Mouse (Mus musculus) heart, postnatal 10 days (tissue): Measurements from ENCODE around the gene Tspan18. TPM values are rescaled to one million over a fixed set of nuclear protein-coding genes. Genes with fewer than 3 reads are reported as not detected.

ENCODE experiments used
- DNase-seq, 2 experiments: peaks; one replicate each; pipeline ENCODE4 v3.0.0; 2021
- intact Hi-C: fragments of 180-260 bp; cut with DNase I; formaldehyde crosslinking; loops from one replicate; pipeline ENCODE4 v1.15.1; 2025
- total RNA-seq, 2 experiments: library from RNA; stranded (reverse); gene quantifications; 2 replicates each; pipeline ENCODE4 v1.2.3; 2021

The Tspan18 gene
- total RNA-seq, 2 experiments from 2014 or later, result 54.1 to 63.4 TPM

DNA sequence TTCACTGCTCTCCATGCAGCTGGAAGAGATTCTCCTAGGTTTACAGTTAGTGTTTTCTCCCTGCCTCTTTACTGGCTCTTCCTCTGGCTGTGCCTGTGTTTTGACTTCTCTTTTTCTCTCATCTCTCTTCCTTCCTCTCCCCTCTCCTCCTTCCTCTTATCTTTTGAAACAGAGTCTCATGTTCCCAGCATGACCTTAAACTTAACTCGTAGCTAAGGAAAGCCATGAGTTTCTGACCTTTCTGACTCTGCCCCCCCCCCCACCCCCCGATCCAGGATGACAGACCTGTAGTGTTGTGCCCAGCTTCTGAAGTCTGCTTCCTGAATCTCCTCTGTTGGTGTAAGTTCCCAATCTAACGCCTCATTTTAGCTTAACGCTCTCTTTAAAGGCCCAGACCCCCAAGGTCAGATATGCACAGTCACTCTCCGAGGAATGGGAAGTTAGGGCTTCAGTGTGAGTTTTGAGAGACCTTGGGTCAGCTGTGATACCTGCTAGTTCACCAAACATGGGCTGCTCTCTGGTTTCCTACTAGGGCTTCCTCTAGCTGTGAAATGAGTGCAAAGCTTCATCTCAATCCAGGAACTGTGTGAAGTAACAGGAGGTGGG lies 11.5 kb upstream of the Tspan18 start:
- intact Hi-C loops, result no loop called here
- no peak for DNase-seq

DNA sequence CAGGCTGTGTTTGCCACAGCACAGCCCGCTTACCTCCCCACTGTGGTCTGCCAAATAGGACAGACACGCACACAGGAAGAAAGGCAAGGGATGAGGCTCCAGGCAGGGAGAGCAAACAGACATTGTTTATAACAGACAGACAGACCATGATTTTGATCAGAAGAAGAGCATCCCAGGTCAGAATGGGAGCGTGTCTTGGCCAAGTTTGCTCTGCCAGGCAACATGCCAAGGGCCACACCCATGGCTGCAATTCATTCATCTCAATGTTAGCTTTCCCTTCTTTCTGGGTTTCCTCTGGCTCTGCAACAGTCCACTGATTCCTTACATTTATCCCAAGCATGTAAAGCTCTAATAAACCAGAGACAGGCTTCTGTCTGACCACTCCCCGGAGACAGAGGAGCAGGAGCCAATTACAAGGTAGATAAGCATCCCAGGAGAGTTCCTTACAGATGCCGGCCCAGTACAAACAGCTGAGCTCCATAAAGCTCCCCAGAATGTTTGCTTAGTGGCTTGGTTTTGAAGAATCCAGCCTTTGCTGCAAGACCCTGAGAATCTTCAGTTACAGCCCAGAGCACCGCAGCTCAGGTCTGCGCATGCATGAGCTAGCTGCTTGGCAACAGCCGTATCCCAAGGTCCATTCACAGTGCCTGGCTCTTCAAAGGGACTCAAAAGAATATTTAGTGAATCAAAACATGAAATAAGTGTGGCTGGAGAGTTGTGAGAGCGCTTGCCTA lies 5.2 kb upstream of the Tspan18 start:
- intact Hi-C loops, result no loop called here
- DNase-seq, result peak in 1 of 2 experiments; percentile 54

DNA sequence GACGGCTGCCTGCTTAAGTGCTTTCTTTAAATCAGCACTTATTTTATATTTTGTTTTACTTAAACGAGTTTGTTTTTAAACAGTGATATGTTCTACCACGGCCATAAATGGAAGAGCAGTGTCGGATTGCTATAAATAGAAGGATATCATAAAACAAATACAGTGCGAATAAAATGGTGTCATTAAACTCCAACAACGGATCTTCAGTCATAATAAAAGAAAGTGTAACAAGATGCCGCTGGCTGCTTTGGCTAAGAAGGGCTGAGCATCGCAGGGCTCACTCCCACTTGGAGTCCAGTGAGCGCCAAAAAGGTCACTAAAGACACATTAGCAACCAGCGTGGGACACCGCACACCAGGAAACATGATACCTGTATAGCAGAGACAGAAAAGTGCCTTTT lies 1.7 kb upstream of the Tspan18 start:
- DNase-seq, result no peak
- intact Hi-C loops, result loop anchor here (2.0 kb wide), 2 partner anchors 45 to 77 kb away; no protein-coding TSS in a partner anchor

DNA sequence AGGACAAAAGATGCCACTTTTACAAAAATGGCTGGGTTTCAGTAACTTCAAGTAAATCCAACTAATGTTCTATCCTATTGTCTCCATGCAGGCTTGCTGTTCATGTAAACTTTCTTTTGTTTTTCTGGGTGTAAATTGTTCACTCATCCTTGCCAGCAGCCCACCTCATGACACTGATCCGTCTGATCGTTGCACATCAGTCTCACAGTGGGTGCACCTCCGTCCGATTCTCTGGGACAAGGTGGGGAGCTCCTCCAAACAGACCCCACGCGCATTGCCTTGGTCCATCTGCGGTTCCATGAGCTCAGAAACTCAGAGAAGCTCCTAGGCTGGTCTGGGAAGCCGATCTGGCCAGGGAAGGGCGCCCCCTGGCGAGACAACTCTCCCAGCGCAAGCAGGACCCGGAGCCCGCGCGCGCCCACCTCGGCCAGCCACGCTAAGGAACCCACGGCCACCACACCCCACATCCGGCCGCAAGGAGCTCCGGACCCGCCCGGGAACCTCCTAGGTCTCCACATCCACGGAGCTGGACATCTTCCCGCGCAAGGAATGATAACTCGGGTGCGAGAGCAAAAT lies 976 bp downstream of the Tspan18 start:
- DNase-seq, result peak; percentile 94 to 95
- intact Hi-C loops, result loop anchor here (1.0 to 5.0 kb wide), 6 partner anchors 57 to 261 kb away; partner anchors contain the start of gene Cd82

DNA sequence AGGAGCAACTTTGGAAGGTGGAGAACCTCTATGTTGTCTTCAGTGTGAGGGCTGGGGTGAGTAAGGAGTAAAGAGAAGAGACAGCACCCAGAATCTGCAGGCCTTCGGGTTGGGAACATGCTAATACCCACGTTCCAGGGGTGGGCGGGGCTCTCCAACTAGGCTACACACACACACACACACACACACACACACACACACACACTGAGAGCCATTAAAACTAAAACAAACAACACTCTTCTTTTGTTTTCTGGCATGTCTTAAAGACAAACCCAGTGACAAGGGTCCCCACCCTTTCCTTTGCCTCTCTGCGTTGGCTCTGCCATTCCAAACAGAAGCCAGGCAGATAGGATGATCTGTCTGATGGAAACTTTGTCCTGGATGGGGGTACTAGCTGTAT lies 2.0 kb downstream of the Tspan18 start:
- intact Hi-C loops, result loop anchor here (2.0 to 5.0 kb wide), 5 partner anchors 55 to 260 kb away; partner anchors contain the start of gene Cd82
- peak in 1 of 2 experiments; percentile 45 for DNase-seq

DNA sequence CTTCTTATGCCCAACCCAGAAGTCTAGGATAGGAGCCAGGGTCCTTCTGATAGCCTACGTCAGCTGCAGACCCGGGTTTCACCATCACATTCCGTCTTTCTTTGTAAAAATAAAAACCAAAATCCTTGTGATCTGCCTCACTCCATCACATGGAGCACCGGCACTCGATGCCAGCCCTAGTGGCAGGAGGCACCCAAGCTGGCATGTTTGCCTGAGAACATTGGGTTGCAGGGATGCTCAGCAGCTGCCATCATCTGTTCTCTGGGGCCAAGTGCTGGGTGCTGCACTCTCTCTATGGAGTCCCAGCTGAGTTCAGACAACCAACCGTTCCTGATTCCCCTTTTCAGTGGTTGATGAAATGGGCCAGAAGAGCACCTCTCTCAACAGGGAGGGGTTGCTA lies 3.2 kb downstream of the Tspan18 start:
- intact Hi-C loops, result loop anchor here (5.0 kb wide), 2 partner anchors 131 to 259 kb away; partner anchors contain the start of gene Cd82
- no peak for DNase-seq

DNA sequence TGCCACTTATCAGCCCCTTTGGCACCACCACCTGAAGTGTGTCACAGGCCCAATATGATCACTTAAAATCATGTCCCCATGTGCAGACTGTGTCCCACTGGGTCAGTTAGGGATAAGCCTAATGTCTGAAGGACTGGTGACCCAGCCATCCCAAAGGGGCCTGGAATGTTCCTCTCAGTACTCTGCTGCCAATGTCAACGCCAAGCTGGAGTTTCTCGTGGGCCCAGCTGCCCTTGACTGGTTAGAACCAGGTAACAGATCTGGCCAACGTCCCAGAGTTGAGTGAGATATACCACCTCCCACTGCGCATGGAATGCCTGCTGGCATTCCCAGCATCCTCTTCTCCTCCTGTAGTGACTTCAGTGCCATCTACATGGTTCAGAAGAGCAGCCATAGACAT lies 5.2 kb downstream of the Tspan18 start:
- intact Hi-C loops, result no loop called here
- peak; percentile 82 to 86 for DNase-seq

DNA sequence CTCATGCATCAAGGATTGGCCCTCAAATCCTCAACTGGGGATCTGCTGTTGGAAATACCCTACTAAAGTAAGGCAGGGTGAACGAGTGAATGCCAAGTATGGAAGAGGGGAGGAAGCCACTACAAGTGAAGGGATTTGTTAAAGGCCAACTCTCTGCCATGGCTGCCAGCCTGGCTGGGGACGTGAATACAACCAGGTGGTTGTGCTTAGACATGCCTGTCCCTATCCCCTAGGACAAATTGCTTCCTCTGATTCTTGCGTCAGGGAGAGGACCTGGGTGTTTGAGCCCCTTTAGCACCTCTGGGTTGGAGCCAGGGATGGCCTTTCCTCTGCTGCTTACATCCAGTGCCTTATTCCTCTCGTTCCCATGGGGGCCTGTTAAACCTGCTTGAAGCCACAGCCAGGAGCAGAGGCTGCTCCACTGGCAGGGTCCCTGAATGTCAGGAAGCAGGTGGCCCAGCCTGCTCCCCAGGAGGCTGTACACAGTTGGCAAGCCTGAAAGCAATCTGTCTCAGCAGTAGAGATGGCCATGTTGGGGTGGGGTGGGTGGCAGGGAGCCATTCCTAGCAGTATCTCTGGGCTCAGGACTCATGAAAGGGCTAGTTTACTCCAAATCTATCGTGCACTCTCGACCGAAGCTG lies 6.3 kb downstream of the Tspan18 start:
- peak in 1 of 2 experiments; percentile 34 for DNase-seq

DNA sequence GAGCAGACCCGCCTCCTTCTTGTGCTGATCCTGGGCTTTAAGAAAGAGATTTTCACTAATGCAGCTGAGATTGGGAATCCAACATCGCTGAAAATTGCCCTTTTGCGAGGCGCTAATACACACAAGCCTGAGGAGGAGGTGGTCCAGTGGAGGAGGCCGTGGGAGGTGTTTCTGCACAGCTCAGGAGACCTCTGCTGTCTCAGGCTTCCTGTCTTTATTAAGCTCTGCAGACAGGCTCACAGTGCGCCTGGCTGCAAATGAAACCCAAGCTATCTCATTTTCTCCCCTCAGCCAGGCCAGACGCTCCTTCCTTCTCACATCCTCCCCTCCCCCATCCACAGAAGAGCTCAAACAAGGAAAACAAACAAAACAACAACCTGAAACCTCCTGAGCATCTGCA lies 9.6 kb downstream of the Tspan18 start:
- intact Hi-C loops, result no loop called here
- DNase-seq, result no peak

More for the DNA sequence above, 6.3 kb downstream of the Tspan18 start:
- intact Hi-C loops, result no loop called here

DNA sequence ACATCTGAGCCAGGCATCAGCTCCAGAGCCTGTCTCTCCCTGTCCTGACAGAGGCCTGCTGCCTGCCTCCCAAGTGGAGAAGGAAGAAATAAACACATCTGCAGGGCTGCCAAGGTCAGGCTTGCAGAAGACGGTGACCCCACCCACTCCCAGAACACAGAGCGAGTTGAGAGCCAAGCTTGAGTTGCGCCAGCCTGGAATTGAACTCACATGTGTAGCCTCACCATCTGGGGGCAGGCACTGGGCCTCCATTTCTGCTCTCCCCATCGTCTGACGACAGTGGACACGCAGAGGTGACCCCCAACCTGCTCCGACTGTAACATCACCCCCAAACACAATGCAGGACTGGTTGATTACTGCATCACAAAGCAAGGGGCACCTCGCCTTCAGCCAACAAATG lies 12.4 kb downstream of the Tspan18 start:
- intact Hi-C loops, result no loop called here
- peak; percentile 62 to 63 for DNase-seq

DNA sequence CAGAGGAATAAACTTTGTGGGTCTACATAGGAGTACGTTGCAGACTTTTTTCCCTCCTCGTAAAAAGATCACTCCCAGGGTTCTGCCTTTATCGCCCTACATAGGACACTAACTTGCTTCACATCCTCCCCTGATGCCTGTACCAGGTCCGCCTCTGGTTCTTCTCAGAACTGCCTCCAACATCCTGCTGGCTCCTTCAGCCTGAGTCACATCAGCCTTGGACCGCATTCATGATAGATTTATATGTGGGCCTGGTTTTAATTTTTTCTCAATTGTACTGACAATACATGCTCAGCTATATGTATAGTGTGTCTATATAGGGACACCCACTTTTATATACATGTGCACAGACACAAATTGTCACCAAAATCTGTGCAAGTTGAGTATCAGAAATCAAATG lies 14.0 kb downstream of the Tspan18 start:
- intact Hi-C loops, result no loop called here

DNA sequence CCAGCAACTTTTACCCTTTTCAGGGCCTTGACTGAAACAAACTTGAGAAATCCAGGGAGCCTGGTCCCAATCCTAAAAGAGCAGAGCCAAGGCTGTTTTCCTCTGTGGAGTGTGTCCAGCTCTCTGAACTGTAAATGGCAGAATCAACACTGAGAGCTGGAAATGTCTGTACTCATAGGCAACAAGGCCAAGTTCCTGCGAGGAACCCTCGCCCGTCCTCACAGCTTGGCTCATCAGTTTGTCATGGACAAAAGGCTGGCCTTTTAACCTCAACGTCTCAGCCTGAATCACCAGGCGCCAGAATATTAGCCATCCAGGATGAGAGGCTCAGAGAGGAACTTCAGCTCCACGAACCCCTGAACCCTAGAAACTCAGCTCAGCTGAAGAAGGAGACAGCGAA lies 14.7 kb downstream of the Tspan18 start:
- intact Hi-C loops, result no loop called here
- DNase-seq, result no peak

More for the DNA sequence above, 14.0 kb downstream of the Tspan18 start:
- no peak for DNase-seq

DNA sequence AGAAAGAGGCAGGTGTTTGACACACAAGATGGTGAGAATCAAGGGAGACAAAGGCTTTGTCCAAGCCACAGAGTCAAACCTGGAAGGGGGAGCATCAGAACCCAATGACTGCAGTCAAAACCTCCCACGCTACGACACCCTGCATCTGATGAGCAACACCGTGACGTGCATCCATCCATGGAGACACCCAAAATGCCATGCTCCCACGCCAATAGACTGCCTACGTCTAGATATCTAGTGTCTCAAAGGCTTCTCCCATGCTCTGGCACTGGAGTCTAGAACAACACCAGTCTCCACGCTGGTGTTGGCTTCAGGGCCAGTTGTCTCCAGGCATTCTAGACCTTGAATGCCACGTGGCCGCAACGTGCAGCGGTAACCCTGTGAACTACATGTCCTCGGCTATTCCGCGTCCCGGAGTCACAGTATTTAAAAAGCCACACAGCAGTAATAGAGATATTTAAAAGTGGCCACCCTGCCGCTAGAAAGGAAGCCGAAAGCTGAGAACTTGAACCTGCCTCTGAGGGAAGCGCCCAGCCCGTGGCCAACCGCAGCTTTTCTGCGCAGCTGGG lies 15.4 kb downstream of the Tspan18 start:
- intact Hi-C loops, result no loop called here
- no peak for DNase-seq

DNA sequence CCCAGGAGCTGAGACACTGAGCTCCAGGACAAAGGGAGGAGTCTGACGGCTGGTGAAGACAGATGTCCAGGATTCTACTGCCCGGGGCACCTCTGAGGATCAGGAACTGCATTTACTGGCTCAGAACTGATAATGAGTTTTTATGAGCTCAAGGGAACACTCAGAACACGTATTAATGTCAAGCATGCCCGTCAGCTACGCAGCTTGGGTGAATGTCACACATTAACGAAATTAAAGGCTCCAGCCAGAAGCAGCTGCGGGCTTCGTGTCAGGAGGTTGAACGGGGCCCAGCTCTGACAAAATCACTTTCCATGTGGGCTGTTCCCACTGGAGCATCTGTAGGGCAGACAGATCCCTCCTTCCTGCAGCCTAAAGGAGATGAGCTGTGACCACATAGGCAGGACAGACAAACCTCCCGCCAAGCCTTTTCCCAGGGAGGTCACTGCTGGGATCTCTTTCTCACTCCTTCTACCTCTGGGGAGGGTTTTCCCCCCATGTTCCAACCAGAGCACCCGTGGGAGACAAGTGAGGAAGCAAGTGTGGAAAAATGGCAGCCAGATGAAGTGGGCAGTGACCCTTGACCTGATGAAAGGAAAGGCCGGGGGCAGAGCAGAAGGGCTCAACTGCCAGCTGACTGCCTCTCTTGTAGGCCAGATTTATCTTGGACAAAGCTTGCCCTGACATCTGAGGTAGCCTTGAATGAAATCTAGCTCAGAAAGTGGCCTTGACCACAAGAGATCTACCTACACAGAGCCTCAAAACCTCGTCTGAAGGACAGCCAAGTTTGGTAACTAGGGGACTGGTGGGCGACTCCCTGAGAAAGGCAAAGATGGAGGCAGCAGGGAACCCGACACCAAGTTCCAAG lies 20.3 kb downstream of the Tspan18 start:
- intact Hi-C loops, result no loop called here
- DNase-seq, result peak in 1 of 2 experiments; percentile 35

DNA sequence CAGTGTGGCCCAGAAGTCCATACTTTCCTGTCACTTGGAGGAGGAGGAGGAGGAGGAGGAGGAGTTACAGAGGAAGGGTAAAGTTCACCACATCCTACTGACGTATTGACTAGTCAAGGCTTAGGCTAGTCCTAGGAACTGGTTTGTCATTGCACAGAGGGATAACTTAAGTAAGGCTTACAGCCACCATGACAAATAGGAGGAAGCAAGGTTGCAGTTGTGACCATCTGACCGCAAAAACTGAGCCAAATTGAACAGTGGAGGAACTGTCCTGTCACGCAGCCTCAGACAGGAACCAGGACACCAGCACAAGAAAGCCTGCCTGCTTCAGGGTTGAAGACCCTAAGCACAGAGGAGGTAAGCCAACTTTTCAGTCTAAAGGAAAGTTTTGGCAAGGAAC lies 21.8 kb downstream of the Tspan18 start:
- intact Hi-C loops, result no loop called here
- DNase-seq, result no peak

DNA sequence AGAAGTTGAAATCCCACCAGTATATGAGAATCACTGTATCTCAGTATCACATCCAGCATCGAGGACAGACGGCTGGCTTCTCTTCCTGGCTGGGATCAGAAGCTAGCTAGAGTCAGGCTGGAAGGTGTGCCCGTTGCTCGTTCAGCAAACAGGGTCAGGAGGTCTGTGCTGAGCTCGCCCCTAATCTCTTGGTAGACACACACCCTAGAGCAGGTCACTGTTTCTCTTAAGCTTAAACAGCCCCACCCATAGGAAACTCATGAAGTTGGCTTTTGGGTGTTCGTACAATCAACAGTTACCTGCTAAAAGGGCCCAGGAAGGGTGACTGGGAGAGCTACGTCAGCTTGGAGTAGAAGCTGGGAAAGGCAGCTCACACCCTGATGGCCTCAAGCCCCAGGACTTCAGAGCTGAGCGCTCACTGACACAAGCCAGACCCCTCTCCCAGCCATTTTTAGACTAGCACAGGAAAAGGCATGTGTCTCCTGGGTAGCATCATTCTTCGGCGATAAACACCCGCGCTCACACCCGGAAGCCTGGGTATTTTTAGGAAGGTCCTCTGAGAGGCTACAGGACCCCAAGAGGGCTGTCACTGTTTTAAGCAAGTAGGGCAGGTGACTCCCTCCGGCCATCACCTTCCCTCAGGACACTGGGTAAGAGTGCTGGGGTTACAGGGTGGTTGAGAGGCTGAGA lies 24.4 kb downstream of the Tspan18 start:
- peak; percentile 70 to 84 for DNase-seq
- intact Hi-C loops, result no loop called here

DNA sequence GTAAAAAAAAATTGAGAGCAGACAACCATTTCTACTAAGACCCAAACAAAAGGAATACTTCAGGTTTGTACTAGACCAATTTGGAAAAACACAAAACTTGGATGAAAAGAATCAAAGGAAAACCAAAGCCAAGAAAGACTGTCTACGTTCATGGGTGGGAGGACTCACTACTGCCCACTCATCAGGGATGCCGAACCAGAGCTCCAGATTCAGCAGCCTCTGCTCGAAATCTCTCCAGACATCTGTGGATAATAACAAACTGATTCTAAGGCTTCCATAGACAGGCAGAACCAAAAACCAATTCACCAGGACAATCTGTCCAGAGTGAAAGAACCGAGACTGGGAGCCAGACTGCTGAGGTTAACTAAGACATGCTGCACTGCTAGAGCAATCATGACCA lies 27.4 kb downstream of the Tspan18 start:
- DNase-seq, result no peak
- intact Hi-C loops, result no loop called here

DNA sequence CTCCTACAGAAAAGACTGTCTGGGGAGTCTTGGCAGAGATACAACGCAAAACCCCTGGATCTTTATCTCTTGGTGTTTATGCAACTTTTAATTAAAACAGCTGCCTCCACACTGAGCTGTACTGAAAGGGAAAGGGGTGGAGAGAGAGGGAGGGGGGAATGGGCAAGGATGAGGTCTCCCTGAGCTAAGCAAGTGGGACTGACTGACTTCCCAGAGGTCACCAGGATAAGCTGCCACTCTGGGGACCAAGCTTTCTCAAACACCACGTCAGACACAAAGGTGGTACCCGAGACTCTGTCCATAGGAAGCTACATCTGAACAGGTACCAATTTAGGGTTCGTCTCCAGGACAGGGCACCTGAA lies 30.1 kb downstream of the Tspan18 start:
- no peak for DNase-seq
- intact Hi-C loops, result no loop called here

DNA sequence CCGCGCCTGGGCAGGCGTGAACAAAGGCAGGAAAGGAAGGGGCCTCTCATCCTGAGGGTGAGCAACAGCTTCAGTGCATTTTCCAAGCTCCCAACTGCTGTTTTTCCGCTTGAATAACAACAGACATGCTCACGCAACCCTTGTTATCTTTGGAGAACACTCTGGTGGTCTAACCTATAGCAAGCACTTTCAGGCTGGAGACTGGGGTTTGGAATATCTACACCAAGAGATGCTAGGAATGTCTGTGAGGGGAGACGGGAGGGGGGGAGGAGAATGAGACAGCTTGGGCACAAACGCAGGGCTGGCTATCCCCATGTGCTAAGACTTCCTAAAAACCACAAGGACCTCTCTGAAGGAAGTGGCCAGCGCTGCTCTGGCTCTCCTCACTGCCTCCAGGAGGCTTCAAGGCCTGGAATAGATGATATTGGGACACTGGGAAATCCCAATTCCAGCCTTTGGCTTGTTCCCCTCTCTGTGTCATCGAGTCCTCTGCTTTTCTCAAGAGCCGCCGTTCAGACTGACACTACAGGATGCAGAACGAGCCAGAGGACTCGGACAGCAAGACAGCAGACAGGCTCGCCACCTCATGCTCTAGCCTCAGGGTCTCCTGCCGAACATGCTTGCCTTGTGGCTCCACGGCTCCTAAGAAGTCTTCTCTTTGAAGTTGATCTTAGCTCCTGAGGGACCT lies 30.6 kb downstream of the Tspan18 start:
- intact Hi-C loops, result no loop called here
- peak; percentile 55 for DNase-seq
